Mouse (Mus musculus) embryonic fibroblast, embryonic 13.5 days (primary cell): ENCODE data around the gene Nt5e.

ENCODE experiments used
- CTCF ChIP-seq: IDR thresholded peaks from 2 replicates; pipeline ENCODE4 v1.5.1; 2011; ENCODE audit warnings: mild to moderate bottlenecking, control low read depth, low read length, moderate library complexity, borderline replicate concordance; ENCODE audit not compliant: insufficient read depth
- POLR2A ChIP-seq: IDR thresholded peaks from 2 replicates; pipeline ENCODE4 v1.6.1; 2011; ENCODE audit warnings: low read depth, mild to moderate bottlenecking, control low read depth, low read length, moderate library complexity

DNA sequence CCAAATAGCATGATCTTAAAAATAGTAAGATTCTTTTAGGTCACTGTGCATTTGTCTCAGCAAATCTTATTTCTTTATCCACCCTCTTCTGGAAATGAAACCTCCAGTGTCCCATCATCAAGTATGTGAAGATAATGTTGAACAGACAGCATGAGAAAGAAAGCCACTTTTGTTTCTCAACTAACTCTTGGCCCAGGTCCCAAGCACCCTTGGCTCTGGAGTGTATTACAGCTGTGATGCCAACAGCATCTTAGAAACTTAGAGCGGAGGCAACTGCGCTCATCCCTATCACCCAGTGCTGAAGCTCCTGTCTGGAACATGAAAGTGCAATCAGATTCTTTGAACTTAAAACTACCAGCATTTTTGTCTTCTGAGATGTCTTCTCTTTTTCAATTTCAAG is 42.7 kb downstream of the Nt5e start:
- TF ChIP-seq POLR2A (no peak), CTCF (no peak)
